Mouse (Mus musculus) lung, postnatal 0 days (tissue): ENCODE measurements around the gene Tmem151a.
A peak's percentile ranks its signal among the peaks of the same experiment; 100 is the strongest.

Experiments
- CTCF ChIP-seq: IDR thresholded peaks from 2 replicates; pipeline ENCODE4 v1.5.1; 2016; ENCODE audit warnings: antibody characterized with exemption, mild to moderate bottlenecking
- EP300 ChIP-seq: IDR thresholded peaks from 2 replicates; pipeline ENCODE4 v1.6.1; 2016; ENCODE audit warnings: antibody characterized with exemption, mild to moderate bottlenecking, control low read depth

DNA sequence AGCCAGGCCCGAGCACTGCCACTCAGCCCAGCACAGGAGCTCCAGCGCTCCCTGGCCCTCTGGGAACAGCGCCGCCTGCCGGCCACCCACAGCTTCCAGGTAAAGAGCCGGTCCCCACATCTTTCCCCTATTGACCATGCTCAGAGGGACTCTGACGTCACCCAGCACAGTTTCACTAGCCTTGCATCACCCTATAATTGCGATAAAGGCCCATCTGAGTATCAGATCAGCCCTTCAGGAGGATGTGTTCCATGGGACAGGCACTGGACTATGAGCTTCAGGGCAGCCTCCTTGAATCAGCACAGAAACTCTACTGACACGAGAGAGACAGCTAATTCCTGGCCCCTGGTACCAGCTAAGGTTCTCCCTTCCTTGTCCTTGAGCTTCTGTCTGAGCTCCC lies 31.4 kb downstream of the Tmem151a start:
- TF ChIP-seq CTCF (peak; percentile 82), EP300 (no peak)
